Mouse (Mus musculus): ENCODE measurements around the gene Hace1. TPM values are rescaled to one million over a fixed set of nuclear protein-coding genes. Genes with fewer than 3 reads are reported as not detected.
A peak's percentile ranks its signal among the peaks of the same experiment; 100 is the strongest.

Gene Hace1
- polyA plus RNA-seq, 1 experiment = 3.0 TPM

GRCm38 (mm10) chr10:45654026-45654425, 76.4 kb downstream of the Hace1 start:
- Histone ChIP-seq H3ac (ENCODE audit: control insufficient read depth, insufficient read length) (no peak overlapping the region), H3K79me2 (ENCODE audit: control insufficient read depth, insufficient read depth) (no peaks in the 10 kb centered on the region), H3K27me3 (ENCODE audit: control insufficient read depth, insufficient read depth, insufficient read length) (no peaks in the 10 kb centered on the region), H3K4me3 (no peak overlapping the region), H3K4me2 (ENCODE audit: low read depth) (no peak overlapping the region), H3K36me3 (ENCODE audit: control insufficient read depth, insufficient read depth) (no peaks in the 10 kb centered on the region)
- TF ChIP-seq MAX (IDR thresholded peaks at IDR 0.05; ENCODE audit: low read depth) = no peak
- no peak for TF ChIP-seq TCF3 (IDR thresholded peaks at IDR 0.05; ENCODE audit: insufficient read length, low read depth)
- no peak for TF ChIP-seq REST (IDR thresholded peaks at IDR 0.05; ENCODE audit: insufficient read depth, insufficient read length)
- no peak for TF ChIP-seq CEBPB (IDR thresholded peaks at IDR 0.05; ENCODE audit: insufficient read depth, poor library complexity, severe bottlenecking)
- TF ChIP-seq MYOG (IDR thresholded peaks at IDR 0.05; ENCODE audit: control insufficient read depth in 1 of 3, insufficient read depth in 1 of 3, insufficient read length in 2 of 3, low read depth in 2 of 3) = no peak
- no peak for TF ChIP-seq MYOD1 (IDR thresholded peaks at IDR 0.05; ENCODE audit: control insufficient read depth in 1 of 3, insufficient read length in 2 of 3, low read depth in 2 of 3)
- no peak for TF ChIP-seq POLR2A (IDR thresholded peaks at IDR 0.05; ENCODE audit: insufficient read length, low read depth)
- no peak for TF ChIP-seq E2F4 (IDR thresholded peaks at IDR 0.05; ENCODE audit: insufficient read depth)
- no peak for TF ChIP-seq TCF12 (IDR thresholded peaks at IDR 0.05; ENCODE audit: insufficient read depth, poor library complexity, severe bottlenecking)
- TF ChIP-seq USF1 (IDR thresholded peaks at IDR 0.05; ENCODE audit: low read depth) = no peak
- no peak for TF ChIP-seq SRF (IDR thresholded peaks at IDR 0.05; ENCODE audit: control insufficient read depth, insufficient read length, low read depth)
- TF ChIP-seq POLR2AphosphoS2 (IDR thresholded peaks at IDR 0.05; ENCODE audit: insufficient read length, low read depth) = no peak

DNA sequence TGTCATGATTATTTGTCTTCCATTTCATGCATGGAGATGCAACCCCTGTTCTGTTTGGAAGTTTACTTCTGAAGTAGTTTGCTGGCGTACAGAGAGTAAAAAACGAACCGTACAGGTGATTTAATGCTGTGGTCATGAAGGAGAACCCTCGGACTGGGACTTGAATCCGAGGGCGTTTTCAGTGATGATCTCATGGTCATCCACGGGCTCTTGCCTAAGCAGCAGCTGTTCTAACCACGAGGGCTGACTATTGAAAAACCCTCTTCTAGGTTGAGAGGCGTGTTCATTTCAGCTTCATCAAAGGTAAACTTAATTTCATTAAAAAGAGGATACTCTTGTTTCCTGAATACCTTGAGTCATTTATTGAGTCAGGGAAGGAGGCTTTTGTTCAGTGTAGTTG, 84.4 kb downstream of the Hace1 start:
- no peaks in the 10 kb centered on the region for H3K79me2 ChIP-seq (ENCODE audit: control insufficient read depth, insufficient read depth)
- TF ChIP-seq SRF (IDR thresholded peaks at IDR 0.05; ENCODE audit: control insufficient read depth, insufficient read length, low read depth) (no peak), CEBPB (IDR thresholded peaks at IDR 0.05; ENCODE audit: insufficient read depth, poor library complexity, severe bottlenecking) (peak; percentile 70; the same call in 1 of the 2 replicates), MYOD1 (IDR thresholded peaks at IDR 0.05; ENCODE audit: control insufficient read depth in 1 of 3, insufficient read length in 2 of 3, low read depth in 2 of 3) (peak in 2 of 3 experiments; percentile 24 to 33), E2F4 (IDR thresholded peaks at IDR 0.05; ENCODE audit: insufficient read depth) (no peak), POLR2AphosphoS2 (IDR thresholded peaks at IDR 0.05; ENCODE audit: insufficient read length, low read depth) (no peak), MYOG (IDR thresholded peaks at IDR 0.05; ENCODE audit: control insufficient read depth in 1 of 3, insufficient read depth in 1 of 3, insufficient read length in 2 of 3, low read depth in 2 of 3) (peak in 2 of 3 experiments; percentile 26 to 63)
- H3K36me3 ChIP-seq (ENCODE audit: control insufficient read depth, insufficient read depth) = no peaks in the 10 kb centered on the region
- no peak overlapping the region for H3ac ChIP-seq (ENCODE audit: control insufficient read depth, insufficient read length)
- peak overlapping the region; percentile 38 for H3K4me2 ChIP-seq (ENCODE audit: low read depth)
- no peaks in the 10 kb centered on the region for H3K27me3 ChIP-seq (ENCODE audit: control insufficient read depth, insufficient read depth, insufficient read length)
- no peak overlapping the region for H3K4me3 ChIP-seq

GRCm38 (mm10) chr10:45668266-45668665, 90.6 kb downstream of the Hace1 start:
- TF ChIP-seq POLR2A (IDR thresholded peaks at IDR 0.05; ENCODE audit: insufficient read length, low read depth) (no peak), MAX (IDR thresholded peaks at IDR 0.05; ENCODE audit: low read depth) (no peak), USF1 (IDR thresholded peaks at IDR 0.05; ENCODE audit: low read depth) (no peak), MYOG (IDR thresholded peaks at IDR 0.05; ENCODE audit: control insufficient read depth in 1 of 3, insufficient read depth in 1 of 3, insufficient read length in 2 of 3, low read depth in 2 of 3) (no peak), E2F4 (IDR thresholded peaks at IDR 0.05; ENCODE audit: insufficient read depth) (no peak)
- Histone ChIP-seq H3K36me3 (ENCODE audit: control insufficient read depth, insufficient read depth) (no peaks in the 10 kb centered on the region), H3ac (ENCODE audit: control insufficient read depth, insufficient read length) (no peak overlapping the region), H3K27me3 (ENCODE audit: control insufficient read depth, insufficient read depth, insufficient read length) (no peaks in the 10 kb centered on the region), H3K79me2 (ENCODE audit: control insufficient read depth, insufficient read depth) (no peaks in the 10 kb centered on the region), H3K4me3 (no peak overlapping the region), H3K4me2 (ENCODE audit: low read depth) (no peak overlapping the region)

- no peak overlapping the region for H3ac ChIP-seq (ENCODE audit: control insufficient read depth, insufficient read length)
- H3K27me3 ChIP-seq (ENCODE audit: control insufficient read depth, insufficient read depth, insufficient read length) = no peaks in the 10 kb centered on the region
- peaks cover 4% of the 10 kb centered on the region for H3K36me3 ChIP-seq (ENCODE audit: control insufficient read depth, insufficient read depth)
- H3K4me3 ChIP-seq = no peak overlapping the region
- H3K4me2 ChIP-seq (ENCODE audit: low read depth) = no peak overlapping the region
- TF ChIP-seq POLR2A (IDR thresholded peaks at IDR 0.05; ENCODE audit: insufficient read length, low read depth) (no peak), TCF12 (IDR thresholded peaks at IDR 0.05; ENCODE audit: insufficient read depth, poor library complexity, severe bottlenecking) (no peak), POLR2AphosphoS2 (IDR thresholded peaks at IDR 0.05; ENCODE audit: insufficient read length, low read depth) (no peak), USF1 (IDR thresholded peaks at IDR 0.05; ENCODE audit: low read depth) (no peak), MYOD1 (IDR thresholded peaks at IDR 0.05; ENCODE audit: control insufficient read depth in 1 of 3, insufficient read length in 2 of 3, low read depth in 2 of 3) (no peak), SRF (IDR thresholded peaks at IDR 0.05; ENCODE audit: control insufficient read depth, insufficient read length, low read depth) (no peak), CEBPB (IDR thresholded peaks at IDR 0.05; ENCODE audit: insufficient read depth, poor library complexity, severe bottlenecking) (no peak), MYOG (IDR thresholded peaks at IDR 0.05; ENCODE audit: control insufficient read depth in 1 of 3, insufficient read depth in 1 of 3, insufficient read length in 2 of 3, low read depth in 2 of 3) (no peak), E2F4 (IDR thresholded peaks at IDR 0.05; ENCODE audit: insufficient read depth) (no peak), MAX (IDR thresholded peaks at IDR 0.05; ENCODE audit: low read depth) (no peak), TCF3 (IDR thresholded peaks at IDR 0.05; ENCODE audit: insufficient read length, low read depth) (no peak), REST (IDR thresholded peaks at IDR 0.05; ENCODE audit: insufficient read depth, insufficient read length) (no peak)
- H3K79me2 ChIP-seq (ENCODE audit: control insufficient read depth, insufficient read depth) = no peaks in the 10 kb centered on the region
These were observed 99.2 kb downstream of the Hace1 start for GRCm38 (mm10) chr10:45676796-45677195.

DNA sequence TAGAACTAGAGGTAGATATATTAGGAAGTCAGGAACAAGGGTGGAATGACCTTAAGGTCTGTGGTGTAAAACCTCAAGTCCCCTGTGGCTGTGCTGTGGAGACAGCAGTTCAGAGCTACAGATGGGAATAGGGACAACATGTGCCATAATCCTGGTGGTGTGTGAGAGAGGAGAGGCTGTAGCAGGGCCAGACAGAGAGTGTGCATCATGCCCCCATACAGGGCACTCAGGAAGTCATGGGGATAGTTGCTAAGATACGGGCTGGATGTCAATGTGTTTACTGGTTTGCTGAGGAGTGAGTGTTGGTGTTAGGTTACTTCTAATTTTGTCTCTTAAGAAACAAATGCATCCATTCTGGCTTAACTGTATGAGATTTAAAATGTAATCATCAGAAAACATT, 108.6 kb downstream of the Hace1 start:
- no peak overlapping the region for H3ac ChIP-seq (ENCODE audit: control insufficient read depth, insufficient read length)
- H3K27me3 ChIP-seq (ENCODE audit: control insufficient read depth, insufficient read depth, insufficient read length) = no peaks in the 10 kb centered on the region
- TF ChIP-seq MYOD1 (IDR thresholded peaks at IDR 0.05; ENCODE audit: control insufficient read depth in 1 of 3, insufficient read length in 2 of 3, low read depth in 2 of 3) (no peak), MAX (IDR thresholded peaks at IDR 0.05; ENCODE audit: low read depth) (no peak), TCF3 (IDR thresholded peaks at IDR 0.05; ENCODE audit: insufficient read length, low read depth) (no peak), E2F4 (IDR thresholded peaks at IDR 0.05; ENCODE audit: insufficient read depth) (no peak), REST (IDR thresholded peaks at IDR 0.05; ENCODE audit: insufficient read depth, insufficient read length) (no peak), CEBPB (IDR thresholded peaks at IDR 0.05; ENCODE audit: insufficient read depth, poor library complexity, severe bottlenecking) (no peak), POLR2A (IDR thresholded peaks at IDR 0.05; ENCODE audit: insufficient read length, low read depth) (no peak), USF1 (IDR thresholded peaks at IDR 0.05; ENCODE audit: low read depth) (no peak), MYOG (IDR thresholded peaks at IDR 0.05; ENCODE audit: control insufficient read depth in 1 of 3, insufficient read depth in 1 of 3, insufficient read length in 2 of 3, low read depth in 2 of 3) (no peak), SRF (IDR thresholded peaks at IDR 0.05; ENCODE audit: control insufficient read depth, insufficient read length, low read depth) (no peak), POLR2AphosphoS2 (IDR thresholded peaks at IDR 0.05; ENCODE audit: insufficient read length, low read depth) (no peak), TCF12 (IDR thresholded peaks at IDR 0.05; ENCODE audit: insufficient read depth, poor library complexity, severe bottlenecking) (no peak)
- H3K4me2 ChIP-seq (ENCODE audit: low read depth) = no peak overlapping the region
- no peaks in the 10 kb centered on the region for H3K36me3 ChIP-seq (ENCODE audit: control insufficient read depth, insufficient read depth)
- no peak overlapping the region for H3K4me3 ChIP-seq
- no peaks in the 10 kb centered on the region for H3K79me2 ChIP-seq (ENCODE audit: control insufficient read depth, insufficient read depth)

All from myocyte (in vitro differentiated cells).